ENCODE assay signal across 8 mouse cellular contexts in genomic region chr10:21997550-21998204, GRCm38 (mm10).
A peak's percentile ranks its signal among the peaks of the same experiment; 100 is the strongest.
DNase-seq lines count a peak whose midpoint lies in the region; ATAC-seq and TF ChIP-seq lines count a peak whose summit lies in the region.

No protein-coding gene starts in this region.

- peak overlapping the region; percentile 91 for H3K4me3 ChIP-seq in heart, adult 2 months
- peak overlapping the region; percentile 8; the same call in 1 of the 2 replicates for H3K4me3 ChIP-seq in lung, embryonic 14.5 days (ENCODE audit: low read depth, low read length)
- no peak overlapping the region for H3K4me3 ChIP-seq in myocyte
- H3K4me3 ChIP-seq in midbrain, embryonic 11.5 days (ENCODE audit: low read depth, low read length): no peak overlapping the region

- H3ac ChIP-seq in myocyte (ENCODE audit: control insufficient read depth, insufficient read length): no peak overlapping the region

- TF ChIP-seq POLR2A in heart, adult 2 months (IDR thresholded peaks at IDR 0.05; ENCODE audit: insufficient read depth, low read depth, low read length): no peak
- no peak for TF ChIP-seq POLR2A in myocyte (IDR thresholded peaks at IDR 0.05; ENCODE audit: insufficient read length, low read depth)

- H3K36me3 ChIP-seq in heart, adult 2 months (ENCODE audit: control insufficient read depth, insufficient read depth, low read length): peaks cover 23% of the 10 kb centered on the region
- H3K36me3 ChIP-seq in lung, embryonic 14.5 days (ENCODE audit: insufficient read depth): peaks cover 17% of the 10 kb centered on the region; the same call in 1 of the 2 replicates
- peaks cover 35% of the 10 kb centered on the region for H3K36me3 ChIP-seq in myocyte (ENCODE audit: control insufficient read depth, insufficient read depth)
- H3K36me3 ChIP-seq in midbrain, embryonic 11.5 days (ENCODE audit: control insufficient read depth, insufficient read depth, low read length): no peaks in the 10 kb centered on the region

- WGBS in heart, adult 2 months: 48% methylated on average over 12 of the region's 12 CpGs
- WGBS in lung, embryonic 14.5 days: 81% methylated on average over 12 of the region's 12 CpGs
- 90% methylated on average over 12 of the region's 12 CpGs for WGBS in midbrain, embryonic 11.5 days

- DNase-seq in heart, adult 2 months: no peak
- DNase-seq in heart, adult 9 months (ENCODE audit: low spot score in 2 of 2): no peak
- no peak for DNase-seq in lung, embryonic 14.5 days
- no peak for DNase-seq in lung, postnatal 14 days
- peak; percentile 38 for DNase-seq in gastrocnemius, postnatal 10 days
- no peak for DNase-seq in frontal cortex, postnatal 14 days (ENCODE audit: low spot score in 2 of 2)
- no peak for DNase-seq in midbrain, embryonic 11.5 days (ENCODE audit: low spot score, missing footprints)

- H3K27me3 ChIP-seq in heart, adult 2 months (ENCODE audit: control insufficient read depth, insufficient read depth, low read length): no peaks in the 10 kb centered on the region
- no peaks in the 10 kb centered on the region for H3K27me3 ChIP-seq in lung, embryonic 14.5 days (ENCODE audit: insufficient read depth, low read length)
- H3K27me3 ChIP-seq in myocyte (ENCODE audit: control insufficient read depth, insufficient read depth, insufficient read length): no peaks in the 10 kb centered on the region
- H3K27me3 ChIP-seq in midbrain, embryonic 11.5 days (ENCODE audit: control insufficient read depth, insufficient read depth, low read length): peaks cover 3% of the 10 kb centered on the region; the same call in 1 of the 2 replicates

- H3K27ac ChIP-seq in heart, adult 2 months: peak overlapping the region; percentile 32
- no peak overlapping the region for H3K27ac ChIP-seq in lung, embryonic 14.5 days (ENCODE audit: low read depth)
- no peak overlapping the region for H3K27ac ChIP-seq in midbrain, embryonic 11.5 days (ENCODE audit: low read depth, low read length)

- intact Hi-C loops in heart, adult 2 months (cut with DNase I): no loop called here

- no peaks in the 10 kb centered on the region for H3K79me2 ChIP-seq in heart, adult 2 months (replicated peaks; ENCODE audit: control insufficient read depth, insufficient read depth, low read length)
- peaks cover 16% of the 10 kb centered on the region for H3K79me2 ChIP-seq in myocyte (ENCODE audit: control insufficient read depth, insufficient read depth)

- H3K4me1 ChIP-seq in heart, adult 2 months (ENCODE audit: control insufficient read depth, insufficient read depth, low read length): peaks cover 1% of the 10 kb centered on the region; the same call in 1 of the 2 replicates
- H3K4me1 ChIP-seq in lung, embryonic 14.5 days (ENCODE audit: insufficient read depth): no peaks in the 10 kb centered on the region
- peaks cover 7% of the 10 kb centered on the region; the same call in 1 of the 2 replicates for H3K4me1 ChIP-seq in midbrain, embryonic 11.5 days (ENCODE audit: control insufficient read depth, insufficient read depth, low read length)

- no peak for ATAC-seq in lung, embryonic 14.5 days (ENCODE audit: insufficient read depth)
- ATAC-seq in midbrain, embryonic 11.5 days (ENCODE audit: low FRiP score): no peak

- H3K9ac ChIP-seq in heart, adult 2 months (ENCODE audit: low read depth, low read length): peak overlapping the region; percentile 37
- no peak overlapping the region for H3K9ac ChIP-seq in lung, embryonic 14.5 days
- H3K9ac ChIP-seq in midbrain, embryonic 11.5 days (ENCODE audit: low read length): no peak overlapping the region

- no peak for TF ChIP-seq EP300 in heart, adult 2 months (IDR thresholded peaks at IDR 0.05; ENCODE audit: insufficient read depth, low read depth, low read length)

- peak overlapping the region; percentile 83; the same call in 1 of the 2 replicates for H3K4me2 ChIP-seq in lung, embryonic 14.5 days
- H3K4me2 ChIP-seq in myocyte (ENCODE audit: low read depth): peak overlapping the region; percentile 94
- H3K4me2 ChIP-seq in midbrain, embryonic 11.5 days: no peak overlapping the region

- no peak for TF ChIP-seq CTCF in heart, adult 2 months (IDR thresholded peaks at IDR 0.05)
- TF ChIP-seq CTCF in lung, embryonic 14.5 days (IDR thresholded peaks at IDR 0.05; ENCODE audit: low read depth): no peak

- H3K9me3 ChIP-seq in lung, embryonic 14.5 days (ENCODE audit: low read depth, low read length): no peaks in the 10 kb centered on the region
- H3K9me3 ChIP-seq in midbrain, embryonic 11.5 days (ENCODE audit: control insufficient read depth, low read length): no peaks in the 10 kb centered on the region

TF ChIP-seq in myocyte, 11 proteins besides CTCF, POLR2A, EP300 and RAD21:
- no peak for TF ChIP-seq REST (IDR thresholded peaks at IDR 0.05; ENCODE audit: insufficient read depth, insufficient read length)
- TF ChIP-seq POLR2AphosphoS2 (IDR thresholded peaks at IDR 0.05; ENCODE audit: insufficient read length, low read depth): no peak
- TF ChIP-seq MAX (IDR thresholded peaks at IDR 0.05; ENCODE audit: low read depth): no peak
- no peak for TF ChIP-seq MYOG (IDR thresholded peaks at IDR 0.05; ENCODE audit: control insufficient read depth in 1 of 3, insufficient read depth in 1 of 3, insufficient read length in 2 of 3, low read depth in 2 of 3)
- TF ChIP-seq CEBPB (IDR thresholded peaks at IDR 0.05; ENCODE audit: insufficient read depth, poor library complexity, severe bottlenecking): no peak
- TF ChIP-seq TCF3 (IDR thresholded peaks at IDR 0.05; ENCODE audit: insufficient read length, low read depth): no peak

Comparison
In these comparisons a context has a peak if more than half of its experiments do, and no peak if none do; other contexts are left out.
1. H3K4me3 ChIP-seq: peak in heart, adult 2 months (single experiment) and lung, embryonic 14.5 days (single experiment); none in myocyte (single experiment) and midbrain, embryonic 11.5 days (single experiment).